Mouse (Mus musculus) ovary, adult 18-20 months (tissue): Measurements from ENCODE around the gene Rnase10.
"Not testable (repeated sequence)": the region's sequence is repeated elsewhere in the genome, so short reads cannot be mapped to it uniquely, and the experiment has no call there.

ENCODE experiments used
- DNase-seq: peaks from one replicate; pipeline ENCODE4 v3.0.0; 2022; ENCODE audit warnings: low spot score, mixed read lengths

Gene Rnase10

GRCm38 (mm10) chr14:51007152-51007801, at the start of gene Rnase10:
Gene Rnase10, plus strand, starts transcription at chr14:51007751.
- no peak for DNase-seq

- DNase-seq = not testable (repeated sequence)
Measured at GRCm38 (mm10) chr14:50958289-50958995, 49.1 kb upstream of the Rnase10 start.

- DNase-seq = no peak
Measured at GRCm38 (mm10) chr14:50968216-50968980, 39.2 kb upstream of the Rnase10 start.

- DNase-seq = no peak
Measured at GRCm38 (mm10) chr14:50969041-50969440, 38.5 kb upstream of the Rnase10 start.

DNA sequence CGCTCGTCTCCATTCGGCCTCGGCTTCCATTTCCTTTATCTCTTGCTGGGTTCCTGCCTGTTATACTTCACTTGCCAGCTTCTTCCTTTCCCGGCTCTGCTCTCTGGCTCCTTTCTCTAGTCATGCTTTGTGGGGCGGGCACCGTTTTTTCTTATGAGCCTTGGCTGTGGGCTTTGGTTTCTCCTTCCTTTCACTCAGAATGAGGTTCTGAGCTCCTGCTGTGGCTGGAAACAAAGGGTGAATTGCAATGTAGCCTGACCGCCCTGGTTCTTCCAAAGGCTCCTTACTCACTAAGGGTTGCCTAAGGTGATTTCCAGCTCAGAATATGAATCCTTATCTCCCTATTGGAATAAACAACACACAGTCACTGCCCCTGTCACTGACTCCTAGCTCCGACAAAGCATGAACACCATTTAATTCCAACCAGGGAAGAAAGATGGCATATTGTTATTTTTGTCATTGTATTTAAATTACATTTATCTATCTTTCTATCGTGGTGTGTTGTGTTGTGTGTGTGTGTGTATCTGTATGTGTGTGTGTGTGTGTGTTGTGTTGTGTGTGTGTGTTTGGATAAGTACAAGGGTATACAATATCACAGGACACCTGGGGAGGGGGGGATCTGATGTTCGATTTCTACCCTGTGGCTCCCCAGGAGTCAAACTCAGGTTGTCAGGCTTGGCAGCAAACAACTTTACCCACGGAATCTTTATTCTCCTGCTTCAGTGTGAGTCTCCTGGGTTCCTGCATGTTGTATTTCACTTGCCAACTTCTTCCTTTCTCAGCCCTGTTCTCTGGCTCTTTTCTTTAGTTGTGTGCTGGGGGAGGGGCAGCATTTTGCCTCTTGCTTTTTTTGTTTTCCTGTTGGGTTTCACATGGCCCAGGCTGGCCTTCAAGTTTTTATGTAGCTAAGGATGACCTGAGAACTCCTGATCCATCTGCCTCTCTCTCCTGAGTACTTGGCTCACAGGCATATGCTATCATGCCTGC, 37.7 kb upstream of the Rnase10 start:
- peak; percentile 9 for DNase-seq

GRCm38 (mm10) chr14:50970822-50971221, 36.7 kb upstream of the Rnase10 start:
- no peak for DNase-seq

DNA sequence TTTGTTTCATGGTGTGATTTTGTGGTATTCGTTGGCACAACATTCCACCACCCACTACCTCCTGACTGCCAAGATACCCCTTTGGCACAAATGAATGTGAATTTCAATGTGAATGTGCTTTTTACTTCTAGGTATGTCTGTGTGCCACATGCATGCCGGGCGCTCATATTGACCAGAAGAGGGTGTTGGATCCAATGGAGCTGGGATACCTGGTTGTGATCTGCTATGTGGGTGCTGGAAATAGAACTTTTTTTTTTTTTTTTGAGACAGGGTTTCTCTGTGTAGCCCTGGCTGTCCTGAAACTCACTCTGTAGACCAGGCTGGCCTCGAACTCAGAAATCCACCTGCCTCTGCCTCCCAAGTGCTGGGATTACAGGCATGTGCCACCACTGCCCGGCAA, 34.5 kb upstream of the Rnase10 start:
- DNase-seq = not testable (repeated sequence)

- DNase-seq = no peak
Measured at GRCm38 (mm10) chr14:50973700-50974099, 33.9 kb upstream of the Rnase10 start.

DNA sequence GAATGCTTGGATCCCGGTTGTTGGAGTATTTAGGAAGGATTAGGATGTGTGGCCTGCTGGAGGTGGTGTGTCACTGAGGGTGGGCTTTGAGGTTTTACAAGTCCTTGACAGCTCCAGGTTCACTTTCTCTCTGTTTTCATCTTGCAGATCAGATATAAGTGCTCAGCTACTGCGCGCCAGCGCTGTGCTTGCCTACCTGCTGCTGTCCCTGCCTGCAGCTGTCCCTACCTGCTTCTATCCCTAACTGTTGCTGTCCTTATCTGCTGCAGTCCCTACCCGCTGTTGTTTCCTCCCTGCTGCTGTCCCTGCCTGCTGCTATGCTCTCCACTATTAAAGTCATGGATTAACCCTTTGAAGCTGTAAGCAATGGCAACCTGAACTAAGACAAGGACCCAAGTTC, 32.5 kb upstream of the Rnase10 start:
- DNase-seq = no peak

GRCm38 (mm10) chr14:50976674-50977073, 30.9 kb upstream of the Rnase10 start:
- DNase-seq = no peak

- DNase-seq = not testable (repeated sequence)
Measured at GRCm38 (mm10) chr14:50978451-50978850, 29.1 kb upstream of the Rnase10 start.

GRCm38 (mm10) chr14:50979631-50980030, 27.9 kb upstream of the Rnase10 start:
- no peak for DNase-seq

GRCm38 (mm10) chr14:50981207-50981606, 26.3 kb upstream of the Rnase10 start:
- DNase-seq = no peak

- DNase-seq = no peak
Measured at GRCm38 (mm10) chr14:50981837-50982236, 25.7 kb upstream of the Rnase10 start.

DNA sequence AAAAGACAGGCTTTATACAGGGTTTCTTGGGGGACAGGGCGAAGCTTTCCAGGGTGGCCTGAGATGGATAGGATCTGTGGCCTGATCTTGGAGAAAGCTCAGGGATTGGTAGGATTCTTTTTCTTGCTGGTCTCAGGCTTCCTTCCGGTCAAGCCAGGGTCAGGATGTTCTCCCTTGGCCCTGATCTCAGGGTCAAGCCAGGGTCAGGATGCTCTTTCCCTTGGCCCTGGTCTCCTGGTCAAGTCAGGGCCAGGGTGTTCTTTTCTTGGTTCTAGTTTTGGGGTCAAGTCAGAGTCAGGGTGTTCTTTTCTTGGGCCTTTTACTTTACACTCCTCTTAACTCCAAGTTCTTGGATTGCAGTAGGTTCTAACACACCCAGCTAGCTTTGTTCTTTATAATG, 19.9 kb upstream of the Rnase10 start:
- no peak for DNase-seq

- DNase-seq = no peak
Measured at GRCm38 (mm10) chr14:50991037-50991436, 16.5 kb upstream of the Rnase10 start.

DNA sequence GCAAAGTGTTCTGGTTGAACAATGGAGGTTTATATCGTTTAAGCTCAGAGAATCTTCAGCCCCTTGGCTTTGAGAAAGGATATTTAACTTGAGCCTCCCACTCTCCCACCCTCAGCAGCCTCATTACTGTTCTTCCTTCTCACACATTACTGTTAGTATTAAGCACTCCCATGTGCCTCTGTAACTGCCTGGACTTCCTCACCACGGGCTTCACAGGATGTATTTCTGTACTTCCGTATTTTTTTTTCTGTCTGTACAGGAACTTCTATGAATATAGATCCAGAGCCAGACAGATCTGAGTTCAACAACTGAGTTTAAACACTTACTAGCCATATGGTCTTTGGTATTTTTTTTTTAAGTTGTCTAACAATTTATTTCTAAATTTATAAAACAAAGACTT, 10.5 kb upstream of the Rnase10 start:
- DNase-seq = no peak

DNA sequence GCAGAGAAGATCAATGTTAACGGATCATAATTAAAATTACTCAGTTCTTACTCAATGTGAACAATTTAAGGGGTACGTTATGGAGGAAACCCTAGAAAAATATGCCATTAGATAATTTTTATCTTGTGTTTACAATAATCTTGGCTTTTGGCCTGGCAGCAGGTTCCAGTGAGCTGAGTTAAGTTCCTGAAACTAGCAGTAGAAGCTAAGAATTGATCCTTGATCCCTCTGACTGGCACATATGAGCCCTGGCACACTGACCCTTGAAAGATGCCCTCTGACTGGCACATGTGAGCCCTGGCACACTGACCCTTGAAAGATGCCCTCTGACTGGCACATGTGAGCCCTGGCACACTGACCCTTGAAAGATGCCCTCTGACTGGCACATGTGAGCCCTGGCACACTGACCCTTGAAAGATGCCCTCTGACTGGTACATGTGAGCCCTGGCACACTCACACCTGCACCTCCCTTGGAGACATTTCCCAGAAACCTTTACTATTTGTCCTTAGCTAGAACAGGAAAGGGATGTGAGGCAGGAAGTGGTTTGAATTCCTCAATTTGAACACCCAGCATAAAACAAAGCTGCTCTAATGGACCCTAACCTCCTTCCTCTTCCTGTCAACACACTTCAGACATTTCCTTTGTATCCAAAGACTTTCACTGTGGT, 9.4 kb upstream of the Rnase10 start:
- no peak for DNase-seq

DNA sequence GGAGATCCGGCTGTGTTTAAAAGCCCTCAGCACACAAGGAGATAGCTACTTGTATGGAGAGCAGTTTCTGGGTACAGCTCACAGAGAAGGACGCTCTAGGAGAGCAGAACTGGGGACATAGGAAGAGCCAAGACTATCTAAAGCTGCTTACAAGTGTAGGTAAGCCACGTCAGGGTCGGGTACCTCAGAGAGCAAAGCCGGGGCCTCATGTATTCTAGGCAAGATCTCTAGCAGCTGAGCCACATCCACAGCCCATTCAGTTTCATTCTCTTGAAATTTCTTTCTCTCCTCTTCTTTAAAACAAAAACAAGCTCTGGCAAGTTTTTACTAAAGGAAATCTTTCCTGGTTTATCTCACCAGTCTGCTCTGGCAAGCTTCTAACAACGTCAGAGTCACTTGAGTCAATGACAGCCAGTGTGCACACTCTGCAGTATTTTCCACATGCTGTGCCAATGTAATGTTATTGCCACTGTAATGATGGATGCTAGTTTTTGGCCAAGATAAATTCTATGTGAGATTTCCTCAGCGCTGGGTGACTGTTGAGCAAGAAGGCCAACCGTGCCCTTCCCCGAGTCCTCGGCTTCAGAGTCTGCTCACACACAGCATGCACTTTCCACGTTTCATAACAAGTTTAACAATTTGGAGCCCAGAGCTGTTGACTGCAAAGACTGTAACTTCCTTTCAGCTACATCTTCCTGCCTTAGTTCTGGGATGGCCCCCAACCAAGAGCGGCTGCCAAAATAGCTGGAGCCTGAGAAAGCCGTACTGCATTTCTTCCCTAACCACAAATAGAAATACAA, 563 bp downstream of the Rnase10 start:
- DNase-seq = peak; percentile 30

GRCm38 (mm10) chr14:51008781-51009180, 1.2 kb downstream of the Rnase10 start:
- DNase-seq = no peak
